Mouse (Mus musculus) lung, adult 2 months (tissue): ENCODE results near the gene Il1b.

Source experiments
- CTCF ChIP-seq: fragments of 200-500 bp; IDR thresholded peaks from 2 replicates; pipeline ENCODE4 v1.5.1; 2011; ENCODE audit warnings: mild to moderate bottlenecking, low read length, control low read depth; ENCODE audit not compliant: insufficient read depth
- POLR2A ChIP-seq: fragments of 200-500 bp; IDR thresholded peaks from 2 replicates; pipeline ENCODE4 v1.6.1; 2011; ENCODE audit warnings: low read depth, mild to moderate bottlenecking, control low read depth, low read length, borderline replicate concordance; ENCODE audit errors: extremely low read depth

GRCm38 (mm10) chr2:129413488-129413887 lies 42.5 kb upstream of the Il1b start:
- TF ChIP-seq CTCF: no peak
- TF ChIP-seq POLR2A: no peak
